Mouse (Mus musculus): ENCODE results near the gene Clec4d.
"Not testable (repeated sequence)": the region's sequence is repeated elsewhere in the genome, so short reads cannot be mapped to it uniquely, and the experiment has no call there.

Gene Clec4d

GRCm38 (mm10) chr6:123261555-123262161, at the start of gene Clec4d:
Gene Clec4d, plus strand, starts transcription at chr6:123262111.
- DNase-seq (ENCODE audit: low spot score) = no peak

- no peak for DNase-seq (ENCODE audit: low spot score)
Observed at GRCm38 (mm10) chr6:123227519-123228166, 34.3 kb upstream of the Clec4d start.

- no peak for DNase-seq (ENCODE audit: low spot score)
Observed at GRCm38 (mm10) chr6:123229644-123230043, 32.3 kb upstream of the Clec4d start, which contains the start of gene Clec4n. Gene Clec4n, plus strand, starts transcription at chr6:123229843.

GRCm38 (mm10) chr6:123231149-123231548, 30.8 kb upstream of the Clec4d start:
- DNase-seq (ENCODE audit: low spot score) = no peak

- no peak for DNase-seq (ENCODE audit: low spot score)
Observed at GRCm38 (mm10) chr6:123237582-123237981, 24.3 kb upstream of the Clec4d start.

GRCm38 (mm10) chr6:123244201-123244600, 17.7 kb upstream of the Clec4d start:
- DNase-seq (ENCODE audit: low spot score) = no peak

GRCm38 (mm10) chr6:123248862-123249261, 13.0 kb upstream of the Clec4d start:
- not testable (repeated sequence) for DNase-seq (ENCODE audit: low spot score)

GRCm38 (mm10) chr6:123252735-123253134, 9.2 kb upstream of the Clec4d start:
- DNase-seq (ENCODE audit: low spot score) = no peak

- no peak for DNase-seq (ENCODE audit: low spot score)
Observed at GRCm38 (mm10) chr6:123258946-123259345, 3.0 kb upstream of the Clec4d start.

- DNase-seq (ENCODE audit: low spot score) = no peak
Observed at GRCm38 (mm10) chr6:123259889-123260603, 1.9 kb upstream of the Clec4d start.

- DNase-seq (ENCODE audit: low spot score) = no peak
Observed at GRCm38 (mm10) chr6:123260868-123261267, 1.0 kb upstream of the Clec4d start.

- DNase-seq (ENCODE audit: low spot score) = no peak
Observed at GRCm38 (mm10) chr6:123264194-123264593, 2.3 kb downstream of the Clec4d start.

GRCm38 (mm10) chr6:123265809-123266208, 3.9 kb downstream of the Clec4d start:
- no peak for DNase-seq (ENCODE audit: low spot score)

- DNase-seq (ENCODE audit: low spot score) = no peak
Observed at GRCm38 (mm10) chr6:123266945-123267344, 5.0 kb downstream of the Clec4d start.

- no peak for DNase-seq (ENCODE audit: low spot score)
Observed at GRCm38 (mm10) chr6:123279443-123279842, 17.5 kb downstream of the Clec4d start.

- DNase-seq (ENCODE audit: low spot score) = no peak
Observed at GRCm38 (mm10) chr6:123286311-123286710, 24.4 kb downstream of the Clec4d start.

GRCm38 (mm10) chr6:123288931-123289330, 27.0 kb downstream of the Clec4d start:
- no peak for DNase-seq (ENCODE audit: low spot score)

GRCm38 (mm10) chr6:123289753-123290152, 27.8 kb downstream of the Clec4d start, which contains the start of gene Clec4e:
Gene Clec4e, minus strand, starts transcription at chr6:123289870.
- DNase-seq (ENCODE audit: low spot score) = no peak

GRCm38 (mm10) chr6:123292751-123293400, 31.0 kb downstream of the Clec4d start:
- no peak for DNase-seq (ENCODE audit: low spot score)

- not testable (repeated sequence) for DNase-seq (ENCODE audit: low spot score)
Observed at GRCm38 (mm10) chr6:123293509-123293908, 31.6 kb downstream of the Clec4d start.

- no peak for DNase-seq (ENCODE audit: low spot score)
Observed at GRCm38 (mm10) chr6:123296687-123297086, 34.8 kb downstream of the Clec4d start.

- DNase-seq (ENCODE audit: low spot score) = not testable (repeated sequence)
Observed at GRCm38 (mm10) chr6:123306315-123306714, 44.4 kb downstream of the Clec4d start.
